Mouse (Mus musculus) lung, postnatal 10 days (tissue): Measurements from ENCODE around the gene Mettl16.

Experiments used
- DNase-seq: peaks from one replicate; pipeline ENCODE4 v3.0.0; 2021

The Mettl16 gene

GRCm38 (mm10) chr11:74832503-74833143 lies 62.0 kb downstream of the Mettl16 start:
- peak; percentile 85 for DNase-seq

GRCm38 (mm10) chr11:74833536-74834358 lies 63.1 kb downstream of the Mettl16 start:
- DNase-seq = no peak

- DNase-seq = no peak
Observed at GRCm38 (mm10) chr11:74834359-74834638, 63.7 kb downstream of the Mettl16 start.

GRCm38 (mm10) chr11:74834650-74835277 lies 64.1 kb downstream of the Mettl16 start:
- DNase-seq = peak; percentile 22

- DNase-seq = no peak
Observed at GRCm38 (mm10) chr11:74835593-74836224, 65.1 kb downstream of the Mettl16 start.

- DNase-seq = peak; percentile 11
Observed at GRCm38 (mm10) chr11:74836225-74837055, 65.8 kb downstream of the Mettl16 start.

GRCm38 (mm10) chr11:74837056-74837693 lies 66.5 kb downstream of the Mettl16 start:
- DNase-seq = no peak

- peak; percentile 97 for DNase-seq
Observed at GRCm38 (mm10) chr11:74837694-74838431, 67.2 kb downstream of the Mettl16 start.

GRCm38 (mm10) chr11:74838441-74838840 lies 67.8 kb downstream of the Mettl16 start:
- DNase-seq = peak; percentile 96

GRCm38 (mm10) chr11:74838971-74839370 lies 68.3 kb downstream of the Mettl16 start:
- DNase-seq = peak; percentile 89

GRCm38 (mm10) chr11:74839860-74840715 lies 69.5 kb downstream of the Mettl16 start:
- DNase-seq = no peak

- DNase-seq = no peak
Observed at GRCm38 (mm10) chr11:74840739-74841138, 70.1 kb downstream of the Mettl16 start.

- DNase-seq = no peak
Observed at GRCm38 (mm10) chr11:74841366-74841765, 70.7 kb downstream of the Mettl16 start.

- no peak for DNase-seq
Observed at GRCm38 (mm10) chr11:74842045-74842444, 71.4 kb downstream of the Mettl16 start.

- DNase-seq = no peak
Observed at GRCm38 (mm10) chr11:74842656-74843434, 72.2 kb downstream of the Mettl16 start.

GRCm38 (mm10) chr11:74843435-74843714 lies 72.7 kb downstream of the Mettl16 start:
- DNase-seq = peak; percentile 57

- DNase-seq = no peak
Observed at GRCm38 (mm10) chr11:74843761-74844160, 73.1 kb downstream of the Mettl16 start.

GRCm38 (mm10) chr11:74845784-74846183 lies 75.2 kb downstream of the Mettl16 start:
- no peak for DNase-seq

- DNase-seq = peak; percentile 85
Observed at GRCm38 (mm10) chr11:74847919-74848521, 77.4 kb downstream of the Mettl16 start.
